Mouse (Mus musculus): ENCODE results near the gene Tmem8b. TPM values are rescaled to one million over a fixed set of nuclear protein-coding genes. Genes with fewer than 3 reads are reported as not detected.

Gene Tmem8b
- polyA plus RNA-seq, 1 experiment from 2014 or later = 16.6 TPM

Small RNAs within 50 kb of the gene (microRNA-seq; reads per million reads assigned to microRNA genes)
- not detected for gene Gm25262

Other genes with a start within 250 kb of the Tmem8b start
- gene Fam166b, start 239.8 kb upstream of the Tmem8b start, polyA plus RNA-seq (2015; fragmentation: Nextera tagmentation; extraction: Ambion mirVana) = 0.71 and 1.4 TPM in 2 replicates
- 8.7 and 9.7 TPM in 2 replicates for gene Tesk1, start 227.0 kb upstream of the Tmem8b start, polyA plus RNA-seq (2015; fragmentation: Nextera tagmentation; extraction: Ambion mirVana)
- gene Cd72, start 214.3 kb upstream of the Tmem8b start, polyA plus RNA-seq (2015; fragmentation: Nextera tagmentation; extraction: Ambion mirVana) = 3.5 and 4.7 TPM in 2 replicates
- not detected in 2 replicates for gene Sit1, start 185.2 kb upstream of the Tmem8b start, polyA plus RNA-seq (2015; fragmentation: Nextera tagmentation; extraction: Ambion mirVana)
- gene Ccdc107, start 176.1 kb upstream of the Tmem8b start, polyA plus RNA-seq (2015; fragmentation: Nextera tagmentation; extraction: Ambion mirVana) = 65.1 and 69.0 TPM in 2 replicates
- 8.4 and 8.9 TPM in 2 replicates for gene Arhgef39, start 169.3 kb upstream of the Tmem8b start, polyA plus RNA-seq (2015; fragmentation: Nextera tagmentation; extraction: Ambion mirVana)
- 0.19 and 0.25 TPM in 2 replicates for gene Car9, start 162.0 kb upstream of the Tmem8b start, polyA plus RNA-seq (2015; fragmentation: Nextera tagmentation; extraction: Ambion mirVana)
- 18.8 and 20.9 TPM in 2 replicates for gene Tpm2, start 145.2 kb upstream of the Tmem8b start, polyA plus RNA-seq (2015; fragmentation: Nextera tagmentation; extraction: Ambion mirVana)
- gene Creb3, start 106.6 kb upstream of the Tmem8b start, polyA plus RNA-seq (2015; fragmentation: Nextera tagmentation; extraction: Ambion mirVana) = 79.3 and 80.9 TPM in 2 replicates
- 64.5 and 66.2 TPM in 2 replicates for gene Tln1, start 106.3 kb upstream of the Tmem8b start, polyA plus RNA-seq (2015; fragmentation: Nextera tagmentation; extraction: Ambion mirVana)
- 29.0 and 31.5 TPM in 2 replicates for gene Rgp1, start 90.3 kb upstream of the Tmem8b start, polyA plus RNA-seq (2015; fragmentation: Nextera tagmentation; extraction: Ambion mirVana)
- gene Gba2, start 90.1 kb upstream of the Tmem8b start, polyA plus RNA-seq (2015; fragmentation: Nextera tagmentation; extraction: Ambion mirVana) = 53.6 and 53.8 TPM in 2 replicates
- gene Msmp, start 84.5 kb upstream of the Tmem8b start, polyA plus RNA-seq (2015; fragmentation: Nextera tagmentation; extraction: Ambion mirVana) = 2.6 TPM in 1 of 2 replicates, not detected in the other
- 17.1 and 18.5 TPM in 2 replicates for gene Npr2, start 37.0 kb upstream of the Tmem8b start, polyA plus RNA-seq (2015; fragmentation: Nextera tagmentation; extraction: Ambion mirVana)
- 6.1 and 8.4 TPM in 2 replicates for gene Spag8, start 15.4 kb upstream of the Tmem8b start, polyA plus RNA-seq (2015; fragmentation: Nextera tagmentation; extraction: Ambion mirVana)
- gene Hint2, start 12.5 kb upstream of the Tmem8b start, polyA plus RNA-seq (2015; fragmentation: Nextera tagmentation; extraction: Ambion mirVana) = 74.8 and 78.6 TPM in 2 replicates
- 2.3 and 2.8 TPM in 2 replicates for gene Fam221b, start 174 bp downstream of the Tmem8b start, polyA plus RNA-seq (2015; fragmentation: Nextera tagmentation; extraction: Ambion mirVana)
- not detected in 2 replicates for gene Olfr70, start 31.8 kb downstream of the Tmem8b start, polyA plus RNA-seq (2015; fragmentation: Nextera tagmentation; extraction: Ambion mirVana)
- not detected in 2 replicates for gene Olfr71, start 41.3 kb downstream of the Tmem8b start, polyA plus RNA-seq (2015; fragmentation: Nextera tagmentation; extraction: Ambion mirVana)
- 0.18 and 0.35 TPM in 2 replicates for gene Hrct1, start 58.2 kb downstream of the Tmem8b start, polyA plus RNA-seq (2015; fragmentation: Nextera tagmentation; extraction: Ambion mirVana)
- not detected in 2 replicates for gene Spaar, start 61.1 kb downstream of the Tmem8b start, polyA plus RNA-seq (2015; fragmentation: Nextera tagmentation; extraction: Ambion mirVana)
- gene Olfr159, start 102.0 kb downstream of the Tmem8b start, polyA plus RNA-seq (2015; fragmentation: Nextera tagmentation; extraction: Ambion mirVana) = not detected in 2 replicates
- gene Olfr156, start 154.9 kb downstream of the Tmem8b start, polyA plus RNA-seq (2015; fragmentation: Nextera tagmentation; extraction: Ambion mirVana) = not detected in 2 replicates
- gene Olfr157, start 171.2 kb downstream of the Tmem8b start, polyA plus RNA-seq (2015; fragmentation: Nextera tagmentation; extraction: Ambion mirVana) = not detected in 2 replicates
- gene Olfr155, start 182.6 kb downstream of the Tmem8b start, polyA plus RNA-seq (2015; fragmentation: Nextera tagmentation; extraction: Ambion mirVana) = not detected in 2 replicates
- 6.3 and 8.2 TPM in 2 replicates for gene Reck, start 206.6 kb downstream of the Tmem8b start, polyA plus RNA-seq (2015; fragmentation: Nextera tagmentation; extraction: Ambion mirVana)

Measured in hindbrain, embryonic 13.5 days (tissue).